Comparison of ENCODE assay signal across 1 mouse cellular context in the genomic region with DNA sequence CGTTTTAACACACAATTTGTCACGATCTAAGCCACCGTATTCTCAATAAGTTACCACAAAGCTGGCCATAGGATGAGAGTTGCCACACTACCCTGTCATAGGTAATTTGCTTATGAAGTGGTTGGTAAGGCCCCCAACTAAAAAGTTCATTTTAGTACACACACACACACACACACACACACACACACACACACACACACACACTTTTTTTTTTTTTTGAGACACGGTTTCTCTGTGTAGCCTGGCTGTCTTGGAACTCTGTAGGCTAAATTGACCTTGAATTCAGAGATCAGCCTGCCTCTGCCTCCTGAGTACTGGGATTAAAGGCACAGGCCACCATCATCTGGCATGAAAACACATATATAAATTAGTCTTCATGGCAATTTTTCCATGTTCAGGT.
TF ChIP-seq lines count a peak whose summit lies in the region.

No protein-coding gene starts in this region.

TF ChIP-seq in MEL, 35 proteins besides CTCF, POLR2A, EP300 and RAD21:
- TF ChIP-seq CHD2 (IDR thresholded peaks at IDR 0.05; ENCODE audit: low read length) (no peak), ZNF384 (IDR thresholded peaks at IDR 0.05; ENCODE audit: low read depth, low read length) (peak; percentile 52), MAFK (IDR thresholded peaks at IDR 0.05; ENCODE audit: borderline replicate concordance, low read depth, low read length) (no peak), MAZ (IDR thresholded peaks at IDR 0.05; ENCODE audit: low read depth, low read length) (no peak), MYC (IDR thresholded peaks at IDR 0.05; ENCODE audit: low read depth, low read length) (no peak), MXI1 (IDR thresholded peaks at IDR 0.05; ENCODE audit: low read depth, low read length) (no peak), ELF1 (IDR thresholded peaks at IDR 0.05; ENCODE audit: low read depth, low read length) (no peak)
TF ChIP-seq in MEL: peak in this region for 1.
